Mouse (Mus musculus): ENCODE measurements at regions not wholly inside any gene's neighbourhood (a gene's known extent, or its start where the extent isn't known, plus 50 kb on each side); places are given as distances from the start of the nearest gene placed in this dataset.
"Not testable (repeated sequence)": the region's sequence is repeated elsewhere in the genome, so short reads cannot be mapped to it uniquely, and the experiment has no call there.

DNA sequence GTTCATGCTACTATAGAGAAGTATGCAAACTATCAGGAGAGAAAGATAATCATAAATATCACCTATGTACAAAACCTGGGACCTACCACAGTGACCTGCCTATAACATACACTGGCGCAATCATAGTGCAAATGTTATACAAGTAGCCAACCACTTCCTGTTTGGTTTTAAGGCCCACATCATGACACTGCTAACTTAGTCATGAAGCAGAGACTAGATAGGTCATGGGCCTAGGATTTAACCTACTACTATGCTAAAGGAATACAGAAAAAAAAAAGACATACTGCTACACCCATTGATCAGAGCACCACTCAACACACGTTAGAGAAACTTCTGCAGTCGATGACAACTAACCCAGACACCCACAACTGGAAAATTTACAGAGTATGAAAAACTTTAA lies 498.6 kb upstream of the Acvr2a start:
- DNase-seq = no peak

DNA sequence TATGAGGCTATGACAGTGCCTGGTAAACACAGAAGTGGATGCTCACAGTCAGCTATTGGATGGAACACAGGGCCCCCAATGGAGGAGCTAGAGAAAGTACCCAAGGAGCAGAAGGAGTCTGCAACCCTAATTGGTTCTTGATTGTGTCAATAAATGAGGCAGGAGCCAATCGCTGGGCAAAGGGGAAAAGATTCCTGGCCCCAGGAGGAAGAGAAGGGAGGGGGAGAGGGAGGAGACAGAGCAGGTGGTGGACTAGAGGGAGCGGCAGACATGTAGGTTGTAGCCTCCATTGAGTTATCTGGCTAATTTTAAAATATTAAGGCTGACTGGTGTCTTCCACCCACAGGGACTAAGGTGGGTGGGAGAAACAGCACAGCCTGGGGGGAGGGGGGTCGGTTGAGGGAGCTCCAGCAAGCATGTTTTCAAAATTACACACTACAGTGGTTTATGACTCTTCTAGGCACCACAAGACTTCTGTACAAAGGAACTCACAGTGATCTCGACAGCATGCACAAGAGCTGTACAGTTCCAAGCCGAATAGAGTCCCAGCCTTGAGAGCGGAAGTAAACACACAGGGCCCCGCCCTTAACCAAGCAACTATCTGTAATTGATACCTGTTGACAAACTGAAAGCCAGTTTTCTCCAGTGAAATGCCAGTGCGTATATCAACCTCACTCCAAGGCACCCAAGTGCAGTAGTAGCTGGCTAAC lies 497.6 kb upstream of the Acvr2a start:
- no peak for DNase-seq

DNA sequence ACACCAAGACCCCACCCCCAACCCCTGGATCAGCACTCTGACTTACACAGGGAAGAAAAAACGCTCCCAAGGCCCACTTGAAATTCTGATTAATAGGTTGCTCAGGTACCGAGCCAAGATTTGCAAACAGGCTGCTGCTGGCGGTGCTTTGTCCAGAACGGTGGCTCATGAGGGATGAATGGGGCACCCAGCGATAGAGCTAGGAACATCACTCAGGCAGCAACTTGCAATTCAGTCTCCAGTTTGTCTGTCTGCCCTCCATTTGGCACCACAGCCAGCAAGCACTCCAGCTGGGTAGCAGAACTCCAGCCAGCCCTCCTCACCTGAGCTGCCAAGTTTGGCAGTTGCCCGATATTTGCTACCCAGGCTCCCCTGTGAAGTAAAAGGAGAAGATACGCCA lies 496.1 kb upstream of the Acvr2a start:
- no peak for DNase-seq

DNA sequence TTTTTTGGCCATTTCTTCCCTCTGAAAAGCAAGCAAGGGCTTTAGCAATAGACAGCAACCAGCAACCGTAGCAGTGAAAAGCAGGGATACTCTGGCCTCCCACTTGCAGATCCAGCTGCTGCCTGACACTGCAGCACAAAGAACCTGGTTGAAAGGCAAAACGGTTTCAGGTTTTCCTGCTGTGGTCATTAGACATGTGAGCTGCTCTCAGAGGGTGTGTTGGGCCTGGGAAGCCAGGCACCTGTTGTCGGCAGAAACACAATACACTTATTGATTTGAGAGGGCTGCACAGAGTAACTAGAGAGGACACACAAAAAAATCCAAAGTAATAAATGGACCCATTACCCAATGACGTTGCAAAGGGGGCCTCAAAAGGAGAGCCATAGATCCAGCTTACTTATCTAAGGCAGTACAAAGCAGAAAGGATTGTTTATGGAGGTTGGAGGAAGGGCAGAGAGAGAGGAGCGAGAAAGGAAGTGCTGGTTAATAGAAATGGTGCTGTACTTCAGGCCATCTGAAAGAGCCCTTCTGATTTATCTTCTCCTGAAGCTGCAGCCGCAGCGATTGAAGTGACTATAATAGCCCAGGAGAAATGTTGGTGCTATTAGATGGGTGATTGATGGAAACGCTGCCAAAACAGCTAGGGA lies 495.4 kb upstream of the Acvr2a start:
- DNase-seq = no peak

DNA sequence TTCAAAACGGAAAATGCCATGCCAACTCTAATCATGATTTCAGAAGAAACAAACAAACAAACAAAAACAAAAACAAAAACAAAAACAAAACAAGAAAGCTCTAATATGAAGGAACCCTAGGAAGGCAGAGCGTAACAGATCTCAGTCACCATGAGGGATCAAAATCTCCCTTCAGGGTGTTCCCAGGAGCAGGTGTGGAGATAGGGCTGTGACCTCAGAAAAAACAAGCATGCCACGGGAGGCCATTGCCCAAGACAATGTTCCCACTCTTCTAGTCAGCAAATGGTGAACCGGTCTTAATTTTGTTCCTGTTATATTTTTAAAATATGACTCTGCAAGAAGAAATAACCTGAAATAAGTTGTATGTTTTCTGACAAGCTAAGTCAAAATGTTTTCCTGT lies 492.4 kb upstream of the Acvr2a start:
- no peak for DNase-seq

DNA sequence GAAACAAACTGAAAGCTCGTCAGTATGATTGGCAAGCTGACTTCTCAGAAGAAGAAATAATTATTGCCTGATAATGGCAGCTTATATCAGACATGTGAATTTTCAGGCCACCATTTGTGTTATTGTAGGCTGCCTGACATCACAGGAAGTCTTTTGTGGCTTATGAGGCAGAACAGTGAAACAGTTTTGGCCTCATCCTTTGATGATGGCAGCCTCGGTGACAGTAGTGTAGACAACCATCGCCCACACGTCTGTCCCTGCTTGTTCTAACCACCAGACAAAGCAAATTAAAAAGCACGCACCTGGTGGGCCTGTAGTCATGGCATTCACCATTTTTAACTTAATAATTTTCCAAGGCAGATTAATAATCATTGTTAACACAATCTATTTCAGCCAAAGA lies 491.6 kb upstream of the Acvr2a start:
- DNase-seq = no peak

DNA sequence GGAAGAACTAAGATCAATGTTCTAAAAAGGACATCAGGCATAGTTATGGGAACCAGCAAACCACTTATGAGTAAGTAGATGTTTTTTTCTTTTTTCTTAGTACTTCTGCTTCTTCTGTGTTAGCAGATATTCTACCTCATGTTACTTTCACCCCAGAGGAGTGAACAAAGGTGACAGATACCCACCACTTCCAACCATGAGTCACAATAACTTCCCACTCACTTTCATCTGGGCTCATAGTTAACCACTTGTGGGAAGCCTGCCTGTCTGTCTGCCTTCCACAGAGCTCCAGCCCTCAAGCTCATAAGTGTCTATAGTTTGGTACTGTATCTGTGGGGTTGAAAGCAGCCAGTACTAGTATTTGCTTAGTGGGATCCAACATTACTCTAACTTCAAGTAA lies 485.7 kb upstream of the Acvr2a start:
- DNase-seq = no peak

DNA sequence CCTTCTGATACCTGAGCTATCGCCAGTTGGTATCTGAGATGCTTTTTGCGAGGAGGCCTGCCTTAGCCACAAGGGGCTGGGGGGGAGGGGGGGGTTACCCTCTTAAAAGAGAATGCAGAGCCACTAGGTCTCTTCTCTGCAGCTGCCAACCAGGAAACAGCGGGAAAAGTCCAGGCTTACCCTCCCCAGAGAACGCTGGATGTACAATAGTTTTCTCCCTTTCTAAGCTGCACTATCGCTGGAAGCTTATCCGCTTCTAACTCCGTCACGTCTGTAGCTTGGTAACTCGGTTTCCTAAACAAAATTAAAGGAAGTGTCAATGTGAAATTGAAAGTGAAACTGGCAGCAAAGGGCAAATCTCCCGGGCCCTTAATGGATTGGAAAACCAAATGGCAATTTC lies 481.1 kb upstream of the Acvr2a start:
- DNase-seq = no peak

DNA sequence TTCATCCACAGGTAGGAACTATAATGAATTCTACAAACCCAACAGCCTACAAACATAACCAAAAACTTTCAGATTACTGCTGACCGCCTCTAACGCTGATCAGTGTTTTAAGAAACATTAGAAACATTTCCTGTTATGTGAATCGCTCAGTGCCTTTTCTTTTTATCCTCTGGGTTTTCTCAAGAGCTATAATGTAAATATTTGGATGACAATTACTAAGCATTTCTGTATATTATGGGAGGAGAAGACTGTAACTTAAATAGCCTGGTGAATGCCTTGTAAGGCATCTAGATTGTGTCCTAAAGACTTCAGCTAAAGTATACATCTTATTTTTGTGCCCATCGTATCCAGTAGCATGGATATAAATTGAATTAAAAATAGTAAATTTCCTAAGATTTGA lies 465.9 kb upstream of the Acvr2a start:
- DNase-seq = no peak

DNA sequence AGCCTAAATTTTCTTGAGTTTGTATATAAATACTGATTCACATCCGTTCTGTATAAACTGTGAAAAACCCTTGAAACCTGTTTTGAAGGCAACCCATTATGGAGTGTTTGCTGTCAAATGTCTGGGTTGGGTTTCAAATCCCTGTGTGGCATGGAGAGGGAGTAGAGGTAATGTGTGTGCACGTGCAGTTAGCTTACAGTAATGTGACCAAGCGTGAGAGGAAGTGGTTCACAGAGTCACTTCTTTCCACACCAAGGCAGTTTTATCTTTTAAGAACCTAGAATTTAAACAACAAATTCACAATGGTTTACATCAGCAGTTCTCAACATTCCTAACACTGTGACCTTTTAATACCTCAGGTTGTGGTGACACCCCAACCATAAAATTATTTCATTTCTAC lies 464.1 kb upstream of the Acvr2a start:
- DNase-seq = no peak

DNA sequence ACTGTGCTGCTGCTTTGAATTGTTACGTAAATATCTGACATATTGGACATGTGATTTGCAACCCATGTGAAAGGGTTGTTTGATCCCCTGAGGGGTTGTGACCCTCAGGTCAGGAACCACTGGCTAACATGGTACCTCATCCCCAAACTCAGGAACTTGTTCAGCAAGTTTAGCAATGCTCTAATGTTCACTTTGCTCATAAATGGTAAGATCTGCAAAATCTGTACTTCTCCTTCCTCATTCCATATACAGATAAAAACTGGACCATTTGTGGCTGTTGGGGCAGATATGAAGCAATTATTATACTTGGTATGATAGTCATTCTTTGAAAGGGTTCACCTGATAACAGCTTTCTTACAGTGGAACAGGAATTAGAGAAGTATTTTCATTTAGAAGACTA lies 463.7 kb upstream of the Acvr2a start:
- DNase-seq = no peak

DNA sequence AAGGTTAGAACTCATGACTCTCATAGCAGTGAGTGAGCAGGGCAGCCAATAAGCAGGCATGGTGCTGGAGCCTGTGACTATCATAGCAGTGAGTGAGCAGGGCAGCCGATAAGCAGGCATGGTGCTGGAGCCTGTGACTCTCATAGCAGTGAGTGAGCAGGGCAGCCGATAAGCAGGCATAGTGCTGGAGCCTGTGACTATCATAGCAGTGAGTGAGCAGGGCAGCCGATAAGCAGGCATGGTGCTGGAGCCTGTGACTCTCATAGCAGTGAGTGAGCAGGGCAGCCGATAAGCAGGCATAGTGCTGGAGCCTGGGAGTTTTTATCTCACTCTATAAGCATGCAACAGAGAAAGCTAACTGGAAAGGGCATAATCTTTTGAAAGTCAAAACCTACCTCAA lies 442.3 kb upstream of the Acvr2a start:
- not testable (repeated sequence) for DNase-seq

DNA sequence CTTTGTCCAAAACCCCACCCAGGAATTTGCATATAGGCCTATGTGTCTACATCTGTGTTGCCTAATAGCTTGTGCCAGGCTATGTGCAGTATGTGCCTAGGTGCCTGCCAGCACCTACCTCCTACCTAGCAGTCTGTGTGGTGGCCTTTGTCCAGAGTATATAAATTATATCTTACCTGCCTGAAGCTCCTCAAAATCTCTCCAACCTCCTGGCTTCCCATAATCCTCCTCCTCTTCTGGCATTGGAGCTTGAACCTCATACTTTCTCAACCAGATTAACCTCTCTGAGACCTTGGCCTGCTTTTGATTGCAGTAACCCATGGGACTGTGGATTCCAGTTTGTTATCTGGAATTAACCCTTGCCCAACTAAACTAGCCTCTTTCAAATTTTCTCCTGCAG lies 440.8 kb upstream of the Acvr2a start:
- no peak for DNase-seq

DNA sequence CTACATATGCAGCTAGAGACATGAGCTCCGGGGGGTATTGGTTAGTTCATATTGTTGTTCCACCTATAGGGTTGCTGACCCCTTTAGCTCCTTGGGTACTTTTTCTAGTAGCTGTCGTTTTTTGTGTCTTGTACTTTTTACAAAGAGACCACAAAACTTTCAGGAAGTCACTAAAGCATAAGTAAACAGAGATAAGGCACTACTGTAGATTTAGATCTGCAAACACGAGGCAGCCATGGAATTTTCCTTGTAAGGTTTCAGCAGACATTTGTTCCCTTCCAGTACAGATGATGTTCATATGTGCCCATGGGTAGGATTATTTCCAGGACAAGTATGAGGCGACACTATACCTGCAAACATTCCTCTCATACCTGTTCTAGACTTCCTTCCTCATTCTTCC lies 439.6 kb upstream of the Acvr2a start:
- no peak for DNase-seq

DNA sequence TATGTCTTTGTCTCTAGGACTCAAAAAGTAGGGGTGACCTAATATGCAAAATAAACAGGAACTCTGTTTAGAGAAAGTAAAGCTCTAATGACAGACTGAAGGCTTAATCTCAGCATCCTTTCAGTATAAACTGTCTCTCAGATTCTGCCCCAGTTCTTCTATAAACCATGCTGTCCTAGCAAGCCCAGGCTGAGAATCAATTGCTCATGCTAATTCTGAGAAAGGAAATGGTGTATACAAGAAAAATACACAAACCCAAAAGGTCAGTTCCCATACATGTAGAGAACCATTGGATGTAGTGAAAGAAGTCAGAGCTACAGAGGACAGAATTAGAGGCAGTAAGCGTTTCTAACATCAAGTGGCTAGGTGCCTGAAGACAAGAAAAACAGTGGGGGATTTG lies 435.7 kb upstream of the Acvr2a start:
- DNase-seq = no peak

DNA sequence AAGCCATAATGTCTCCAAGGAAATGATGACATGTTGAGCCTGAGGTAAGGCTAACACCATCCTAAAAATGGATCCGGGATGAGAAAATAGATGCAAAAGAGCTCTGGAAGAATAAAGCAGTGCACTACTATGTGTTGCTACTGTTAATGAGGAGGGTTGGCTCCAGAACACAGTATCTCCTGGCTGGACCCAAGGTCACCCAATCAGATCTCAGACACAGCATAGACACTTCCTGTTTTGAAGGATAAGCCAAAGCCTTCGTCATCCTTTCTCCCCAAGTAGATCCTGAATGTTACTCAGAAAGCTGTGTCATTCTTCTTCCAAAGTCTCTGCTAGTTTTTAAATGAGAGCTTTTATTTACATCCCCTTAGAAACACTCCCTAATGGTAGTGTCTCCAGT lies 435.2 kb upstream of the Acvr2a start:
- no peak for DNase-seq

DNA sequence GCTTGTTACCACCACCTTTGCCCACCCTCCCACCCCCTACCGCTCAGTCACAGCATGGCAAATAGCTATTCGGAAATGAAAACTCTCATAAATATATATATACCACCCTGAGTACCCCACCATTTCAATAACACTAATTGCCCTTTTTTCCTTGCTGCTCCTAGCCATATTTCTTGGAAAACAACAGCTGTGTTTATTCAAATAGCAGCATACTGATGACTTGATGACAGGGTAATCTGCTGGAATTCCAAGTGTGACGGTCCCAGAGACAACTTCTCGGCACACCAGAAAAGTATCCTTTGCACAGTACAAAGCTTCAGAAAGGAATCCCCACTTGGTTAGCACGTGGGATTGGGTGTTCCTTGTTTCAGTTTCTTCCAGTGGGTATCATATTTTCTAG lies 433.8 kb upstream of the Acvr2a start:
- DNase-seq = no peak

DNA sequence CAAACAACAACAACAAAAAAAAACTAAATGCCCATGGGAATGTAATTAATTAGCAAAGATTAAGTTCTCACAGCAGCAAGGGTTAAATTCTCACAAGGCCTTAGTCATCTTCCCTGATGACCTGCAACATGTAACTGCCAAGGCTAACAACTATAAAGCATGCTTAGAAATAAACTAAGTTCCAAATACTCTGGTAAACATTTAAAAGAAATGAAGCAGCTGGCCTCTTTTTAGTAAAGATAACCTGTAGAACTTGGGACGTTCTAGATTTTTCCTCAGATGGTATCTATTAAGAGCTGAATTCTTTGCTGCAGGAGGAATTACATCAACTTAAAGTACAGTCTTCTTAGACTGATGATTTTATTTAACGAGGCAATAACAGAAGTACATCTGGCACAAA lies 433.1 kb upstream of the Acvr2a start:
- DNase-seq = no peak

DNA sequence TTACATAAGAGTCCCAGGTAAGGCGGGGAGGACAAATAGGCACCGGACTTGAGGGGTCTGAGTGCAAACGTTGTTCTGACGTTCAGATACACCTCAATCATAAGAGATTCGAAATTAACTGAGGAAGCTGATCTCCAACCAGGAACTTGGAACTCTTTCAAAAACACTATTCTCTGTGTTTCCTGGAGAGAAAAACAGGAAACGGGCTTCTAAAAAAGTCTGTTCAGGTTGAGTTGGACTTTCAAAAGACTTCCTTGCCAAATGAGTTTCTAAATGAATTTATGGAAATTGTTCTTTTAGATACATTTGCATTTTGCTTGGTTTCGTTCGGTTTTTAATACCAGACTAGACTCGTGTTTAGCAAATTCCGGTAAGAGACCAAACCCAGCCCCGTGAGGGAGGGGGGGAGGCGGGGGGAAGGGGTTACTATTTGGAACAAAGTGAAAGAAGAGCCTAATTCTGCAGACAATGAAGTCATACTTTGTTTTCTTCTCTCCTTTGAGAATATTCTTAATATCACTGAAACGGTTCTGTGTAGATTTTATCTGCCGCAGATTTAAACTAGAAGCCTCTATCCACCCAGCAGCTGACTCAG lies 432.3 kb upstream of the Acvr2a start:
- DNase-seq = no peak

DNA sequence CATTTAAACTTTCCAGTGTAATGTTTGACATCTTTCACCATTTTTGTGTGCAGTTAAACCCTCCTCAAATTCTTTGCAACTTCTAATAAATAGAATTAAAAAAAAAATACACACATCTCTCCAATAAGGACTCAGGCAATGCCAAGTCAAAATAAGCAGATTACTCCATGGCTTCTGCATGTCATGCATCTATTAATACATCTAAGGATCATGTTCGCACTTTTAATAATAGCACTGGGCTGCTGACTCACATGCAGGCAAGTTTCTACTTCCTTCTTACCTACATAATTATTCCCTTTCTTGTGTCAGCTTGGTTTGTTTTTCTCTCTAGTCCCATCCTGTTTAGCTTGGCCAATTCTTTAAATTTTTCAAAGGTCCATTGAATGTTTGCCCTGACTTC lies 415.4 kb upstream of the Acvr2a start:
- no peak for DNase-seq

DNA sequence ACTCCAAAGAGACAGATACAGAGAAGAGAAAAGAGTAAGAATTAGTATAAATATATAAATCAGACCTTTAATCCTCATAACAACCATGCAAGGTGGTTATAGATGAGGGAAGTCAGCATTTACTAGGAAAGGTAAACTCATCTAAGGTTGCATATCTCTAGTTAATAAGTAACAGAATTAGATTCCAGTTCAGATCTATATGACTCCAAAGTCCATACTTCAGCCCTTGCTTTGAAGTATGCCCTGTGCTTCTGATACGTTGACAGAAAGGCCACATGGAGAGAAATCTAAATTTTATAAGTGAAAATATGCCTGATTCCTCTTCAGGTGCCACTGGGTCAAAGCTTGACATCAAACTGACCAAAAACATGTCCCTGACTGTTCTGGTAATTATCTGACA lies 414.7 kb upstream of the Acvr2a start:
- DNase-seq = no peak

DNA sequence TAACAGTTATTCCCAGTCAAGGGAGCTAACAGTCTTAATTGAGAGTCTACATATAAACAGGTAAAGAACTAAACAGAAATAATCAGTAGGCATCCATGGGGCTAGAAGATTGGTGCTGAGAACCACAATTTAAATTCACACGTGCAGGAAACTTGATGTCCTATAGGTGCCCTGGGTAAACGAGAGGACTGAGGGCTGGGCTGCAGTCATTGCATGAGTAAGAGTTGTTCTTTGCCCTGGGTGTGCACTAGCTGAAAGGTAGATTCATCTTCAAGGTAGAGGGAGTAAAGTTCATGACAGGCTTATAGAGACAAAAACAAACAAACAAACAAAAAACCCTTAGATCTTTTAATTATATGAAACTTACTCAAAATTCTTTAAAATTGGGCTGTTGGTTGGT lies 411.1 kb upstream of the Acvr2a start:
- no peak for DNase-seq

DNA sequence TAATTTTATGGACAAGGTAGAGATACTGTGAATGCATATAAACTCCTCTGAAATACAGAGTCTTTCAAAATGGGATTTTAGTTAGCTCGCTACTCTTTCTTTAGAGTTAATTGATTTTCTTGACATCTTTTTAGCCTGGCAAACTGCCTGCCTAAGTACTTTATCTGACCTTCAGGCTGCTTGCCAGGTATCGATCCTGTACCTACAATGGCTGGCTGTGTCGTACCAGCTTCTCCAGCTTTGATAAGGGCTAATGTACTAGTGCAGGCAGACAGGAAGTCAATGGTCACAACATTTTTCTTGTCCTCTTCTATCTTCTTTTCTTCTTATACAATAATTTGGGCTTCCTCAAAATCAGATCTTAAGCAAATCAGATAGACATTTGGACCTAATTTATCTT lies 409.4 kb upstream of the Acvr2a start:
- no peak for DNase-seq

DNA sequence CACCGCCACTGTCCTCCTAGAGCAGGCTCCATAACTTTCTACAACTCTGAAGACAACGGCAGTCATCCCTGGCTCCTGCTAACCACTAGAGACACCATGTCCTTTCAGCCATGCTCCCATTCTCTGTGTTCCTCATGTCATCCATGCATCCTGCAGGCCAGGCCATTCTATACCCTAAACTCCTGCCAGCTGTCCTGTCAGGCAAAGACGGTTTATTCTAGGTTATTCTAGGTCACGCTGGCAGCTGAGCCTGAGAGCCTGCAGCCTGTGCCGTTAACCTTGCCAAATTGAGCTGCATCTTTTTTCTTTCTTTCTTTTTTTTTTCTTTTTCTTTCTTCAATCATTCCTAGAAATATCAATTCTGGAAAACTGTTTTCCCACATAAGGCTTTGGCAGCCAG lies 406.0 kb upstream of the Acvr2a start:
- no peak for DNase-seq

DNA sequence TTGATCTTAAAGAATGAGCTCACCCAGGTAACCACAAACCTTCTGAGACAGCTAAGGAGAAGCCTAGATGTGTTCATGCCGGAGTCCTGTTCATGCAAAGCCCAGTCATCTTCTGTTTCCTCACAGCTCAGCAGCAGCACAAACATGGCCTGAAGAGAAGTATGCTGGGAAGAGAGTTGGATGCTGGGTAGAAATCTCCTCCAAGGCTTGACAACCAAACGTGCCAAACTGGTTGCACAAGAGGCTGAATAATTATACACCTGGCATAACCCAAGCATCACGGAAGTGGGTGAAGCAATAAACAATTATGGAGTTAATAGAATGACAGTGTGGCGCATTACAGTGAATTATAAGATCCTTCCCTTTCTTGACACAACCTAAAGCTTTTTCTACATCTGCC lies 404.0 kb upstream of the Acvr2a start:
- no peak for DNase-seq

Measured in adrenal gland, adult 8-10 months (tissue).